Mouse (Mus musculus): Measurements from ENCODE around the gene Psmd11.
"Not testable (repeated sequence)": the region's sequence is repeated elsewhere in the genome, so short reads cannot be mapped to it uniquely, and the experiment has no call there.

Gene Psmd11

GRCm38 (mm10) chr11:80429009-80429475 lies 627 bp downstream of the Psmd11 start:
- peak; percentile 27 to 40 for DNase-seq (ENCODE audit: low spot score in 2 of 2)

GRCm38 (mm10) chr11:80429500-80430166 lies 1.2 kb downstream of the Psmd11 start:
- no peak for DNase-seq (ENCODE audit: low spot score in 2 of 2)

GRCm38 (mm10) chr11:80430366-80430910 lies 2.0 kb downstream of the Psmd11 start:
- DNase-seq (ENCODE audit: low spot score in 2 of 2): no peak

- DNase-seq (ENCODE audit: low spot score in 2 of 2): no peak
Measured at GRCm38 (mm10) chr11:80446916-80447315, 18.5 kb downstream of the Psmd11 start.

GRCm38 (mm10) chr11:80449859-80450258 lies 21.4 kb downstream of the Psmd11 start:
- DNase-seq (ENCODE audit: low spot score in 2 of 2): no peak

GRCm38 (mm10) chr11:80452242-80452641 lies 23.8 kb downstream of the Psmd11 start:
- no peak for DNase-seq (ENCODE audit: low spot score in 2 of 2)

- DNase-seq (ENCODE audit: low spot score in 2 of 2): no peak
Measured at GRCm38 (mm10) chr11:80453198-80453597, 24.8 kb downstream of the Psmd11 start.

GRCm38 (mm10) chr11:80463605-80464130 lies 35.3 kb downstream of the Psmd11 start:
- not testable (repeated sequence) for DNase-seq (ENCODE audit: low spot score in 2 of 2)

GRCm38 (mm10) chr11:80471836-80472605 lies 43.6 kb downstream of the Psmd11 start:
- DNase-seq (ENCODE audit: low spot score in 2 of 2): no peak

GRCm38 (mm10) chr11:80474175-80474691 lies 45.8 kb downstream of the Psmd11 start:
- DNase-seq (ENCODE audit: low spot score in 2 of 2): peak in 1 of 2 experiments; percentile 26

- DNase-seq (ENCODE audit: low spot score in 2 of 2): no peak
Measured at GRCm38 (mm10) chr11:80474846-80475245, 46.4 kb downstream of the Psmd11 start.

- no peak for DNase-seq (ENCODE audit: low spot score in 2 of 2)
Measured at GRCm38 (mm10) chr11:80475544-80475943, 47.1 kb downstream of the Psmd11 start.

- peak; percentile 86 to 89 for DNase-seq (ENCODE audit: low spot score in 2 of 2)
Measured at GRCm38 (mm10) chr11:80476222-80477189, 48.1 kb downstream of the Psmd11 start, which contains the start of gene Cdk5r1. Cdk5r1 (plus strand) TSS chr11:80477023.

GRCm38 (mm10) chr11:80477341-80478199 lies 49.2 kb downstream of the Psmd11 start:
- DNase-seq (ENCODE audit: low spot score in 2 of 2): peak; percentile 16 to 21

- no peak for DNase-seq (ENCODE audit: low spot score in 2 of 2)
Measured at GRCm38 (mm10) chr11:80478694-80479412, 50.4 kb downstream of the Psmd11 start.

GRCm38 (mm10) chr11:80479425-80479824 lies 51.0 kb downstream of the Psmd11 start:
- DNase-seq (ENCODE audit: low spot score in 2 of 2): no peak

GRCm38 (mm10) chr11:80479906-80480866 lies 51.8 kb downstream of the Psmd11 start:
- no peak for DNase-seq (ENCODE audit: low spot score in 2 of 2)

- DNase-seq (ENCODE audit: low spot score in 2 of 2): no peak
Measured at GRCm38 (mm10) chr11:80481409-80482050, 53.1 kb downstream of the Psmd11 start.
